Mouse (Mus musculus): ENCODE measurements at regions not wholly inside any gene's neighbourhood (a gene's known extent, or its start where the extent isn't known, plus 50 kb on each side); places are given as distances from the start of the nearest gene placed in this dataset.

DNA sequence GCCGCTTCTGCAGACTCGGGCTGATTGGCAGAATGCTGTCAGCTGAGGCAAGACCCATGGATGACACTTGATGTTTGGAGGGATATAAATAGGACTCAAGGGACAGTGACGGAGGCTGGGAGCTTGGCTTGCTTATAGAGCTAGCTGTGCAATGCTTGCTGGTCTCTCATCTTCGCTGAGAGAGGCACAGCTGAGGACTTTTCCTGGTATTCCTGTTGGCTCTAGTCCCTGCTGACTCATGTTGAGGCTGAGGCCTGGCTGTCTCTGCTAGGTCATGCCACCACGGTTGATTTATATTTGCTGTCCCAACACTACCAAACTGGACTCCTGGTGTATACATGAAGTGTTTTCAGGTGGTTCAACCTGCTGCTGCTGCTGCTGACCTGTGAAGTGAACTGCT lies 419.6 kb upstream of the Meis1 start:
- no peak for TF ChIP-seq CTCF (conservative IDR thresholded peaks at IDR 0.05; ENCODE audit: low read length)
- no peak for TF ChIP-seq NANOG (IDR thresholded peaks at IDR 0.05; ENCODE audit: borderline replicate concordance, low read length)
- no peak for TF ChIP-seq POU5F1 (IDR thresholded peaks at IDR 0.05; ENCODE audit: borderline replicate concordance, low read length)

Measured in E14TG2a.4 (cell line).